Mouse (Mus musculus) CD4-positive, CD25-positive, alpha-beta regulatory T cell, adult 2 months (primary cell): ENCODE data around the gene Dis3l.

Experiments
- DNase-seq: peaks from one replicate; pipeline ENCODE4 v3.0.0-alpha.2; 2012; ENCODE audit warnings: low read depth, low spot score

Dis3l gene

GRCm38 (mm10) chr9:64341254-64341566 is at the start of gene Dis3l:
Gene Dis3l (minus strand): TSS chr9:64341288.
- DNase-seq: no peak

DNA sequence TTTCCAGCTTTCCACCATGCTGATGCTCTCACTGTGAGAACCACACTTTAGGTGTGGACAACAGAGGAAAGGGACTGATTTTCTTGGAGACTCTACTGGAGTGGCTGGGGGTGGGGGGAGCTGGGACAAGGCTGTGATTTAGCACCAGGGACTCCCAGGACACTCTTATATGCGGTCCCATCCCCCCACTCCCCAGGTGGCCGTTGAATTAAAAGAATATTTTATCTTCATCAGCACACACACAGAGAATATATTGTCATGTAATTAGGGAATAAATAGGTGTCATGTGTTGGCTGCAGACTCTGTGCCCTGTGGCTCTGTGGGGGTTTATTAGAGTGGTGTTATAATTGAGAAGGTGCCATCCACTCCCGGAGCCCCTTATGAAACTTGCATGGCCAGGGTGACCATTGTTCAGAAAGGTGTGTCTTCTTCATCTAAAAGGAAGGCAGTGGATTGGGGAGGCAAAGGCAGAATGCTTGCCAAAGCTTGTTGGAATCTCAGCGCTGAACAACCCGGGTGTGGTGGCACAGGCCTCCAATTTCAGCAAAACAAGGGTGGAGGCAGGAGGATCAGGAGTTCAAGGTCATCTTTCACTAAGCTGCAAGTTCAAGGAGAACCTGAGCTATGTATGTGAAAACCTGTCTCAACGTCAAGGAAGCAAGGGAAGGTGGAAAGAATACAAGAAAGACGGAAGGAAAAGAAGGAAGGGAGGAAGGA is 48.6 kb upstream of the Dis3l start:
- no peak for DNase-seq

- no peak for DNase-seq
These were observed 45.6 kb upstream of the Dis3l start for GRCm38 (mm10) chr9:64386466-64387211.

DNA sequence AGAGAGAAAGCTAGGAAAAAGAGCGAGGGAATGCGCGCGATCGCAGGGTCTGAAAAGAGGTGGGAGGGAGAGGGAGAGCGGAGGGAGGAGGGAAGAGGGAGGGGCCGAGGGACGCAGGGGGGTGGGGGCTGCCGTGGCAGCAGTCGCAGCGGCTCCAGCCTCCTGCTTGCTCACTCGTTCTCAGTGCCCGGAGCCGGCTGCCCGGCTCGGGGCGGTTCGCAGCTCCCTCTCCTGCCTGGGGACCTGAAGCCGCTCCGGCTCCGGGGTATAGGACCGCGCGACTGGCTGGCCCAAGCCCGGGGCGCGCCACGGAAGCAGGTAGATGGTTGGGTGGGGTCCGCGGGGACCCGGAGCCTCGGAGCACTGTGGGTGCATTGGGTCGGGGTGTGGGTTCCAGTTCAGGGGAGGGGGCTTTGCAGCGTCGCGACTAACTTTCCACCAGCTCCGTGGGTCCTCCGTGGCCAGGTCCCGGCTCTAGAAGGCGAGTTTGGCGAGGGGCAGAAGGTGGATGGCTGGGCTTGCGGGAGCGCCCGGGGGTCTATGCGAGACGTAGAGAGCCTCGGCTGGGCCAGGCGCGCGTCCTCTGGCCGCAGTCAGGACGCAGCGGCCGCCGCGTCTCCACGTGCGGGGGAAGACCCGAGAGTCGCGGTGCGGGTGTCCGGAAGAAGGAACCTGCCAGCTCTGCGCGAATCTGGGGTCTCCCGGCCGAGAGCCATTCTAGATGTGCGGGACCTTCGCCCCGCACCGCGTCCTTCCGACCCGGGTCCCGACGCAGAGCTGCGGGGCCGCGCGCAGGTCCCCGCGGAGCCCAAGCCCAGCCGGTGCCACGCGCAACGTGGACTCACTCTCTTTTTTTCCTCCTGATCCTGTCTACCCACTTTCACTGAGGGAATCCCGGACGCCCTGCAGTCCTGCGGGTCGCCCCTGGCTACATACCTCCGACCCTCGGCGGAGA is 44.7 kb upstream of the Dis3l start, which contains the start of gene Megf11:
Gene Megf11, plus strand, starts transcription at position 116 of the 955 bp plus-strand sequence.
- DNase-seq: no peak

- no peak for DNase-seq
These were observed 42.1 kb upstream of the Dis3l start for GRCm38 (mm10) chr9:64383021-64383788.

DNA sequence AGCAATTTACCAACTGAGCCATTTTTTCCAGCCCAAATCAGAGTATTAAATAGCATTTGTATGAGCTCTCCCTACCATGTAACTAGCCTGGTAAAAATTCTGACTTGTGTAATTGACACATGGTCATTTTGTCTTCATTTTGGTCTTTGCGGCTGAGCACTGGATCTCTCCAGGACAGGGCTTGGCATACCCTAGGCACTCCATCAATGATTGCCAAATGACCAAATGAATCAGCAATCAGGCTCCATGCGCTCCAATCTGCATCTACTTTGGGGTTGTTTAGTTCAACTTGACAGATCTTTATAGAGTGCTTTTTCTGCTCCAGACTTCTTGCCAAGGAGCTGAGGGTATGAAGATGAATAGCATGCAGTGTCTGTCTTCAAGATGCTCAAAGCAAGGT is 35.3 kb upstream of the Dis3l start:
- DNase-seq: no peak

DNA sequence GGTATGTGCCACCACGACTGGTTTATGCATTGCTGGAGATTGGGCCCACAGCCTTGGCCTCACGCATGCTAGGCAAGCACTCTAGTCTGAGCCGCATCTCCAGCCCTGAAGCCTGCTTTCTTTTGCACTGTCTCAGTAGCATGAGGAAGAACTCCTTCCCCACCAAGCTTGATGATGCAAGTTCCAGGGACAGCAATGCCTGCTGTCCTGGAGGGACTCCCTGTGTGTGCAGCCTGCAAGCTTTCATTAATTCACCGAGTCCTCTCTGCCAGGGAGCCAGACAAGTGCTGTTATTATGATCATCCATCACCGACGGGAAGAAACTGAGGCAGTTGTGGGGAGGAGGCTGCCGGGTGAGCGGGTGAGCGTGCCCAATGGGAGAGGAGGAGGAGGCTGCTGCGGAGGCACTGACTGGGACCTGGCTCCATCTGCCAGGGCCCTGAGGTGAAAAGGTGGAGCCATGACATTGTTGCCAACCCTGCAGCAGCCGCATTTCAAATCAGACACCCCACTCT is 30.3 kb upstream of the Dis3l start:
- DNase-seq: no peak

- no peak for DNase-seq
These were observed 28.8 kb upstream of the Dis3l start for GRCm38 (mm10) chr9:64369871-64370270.

DNA sequence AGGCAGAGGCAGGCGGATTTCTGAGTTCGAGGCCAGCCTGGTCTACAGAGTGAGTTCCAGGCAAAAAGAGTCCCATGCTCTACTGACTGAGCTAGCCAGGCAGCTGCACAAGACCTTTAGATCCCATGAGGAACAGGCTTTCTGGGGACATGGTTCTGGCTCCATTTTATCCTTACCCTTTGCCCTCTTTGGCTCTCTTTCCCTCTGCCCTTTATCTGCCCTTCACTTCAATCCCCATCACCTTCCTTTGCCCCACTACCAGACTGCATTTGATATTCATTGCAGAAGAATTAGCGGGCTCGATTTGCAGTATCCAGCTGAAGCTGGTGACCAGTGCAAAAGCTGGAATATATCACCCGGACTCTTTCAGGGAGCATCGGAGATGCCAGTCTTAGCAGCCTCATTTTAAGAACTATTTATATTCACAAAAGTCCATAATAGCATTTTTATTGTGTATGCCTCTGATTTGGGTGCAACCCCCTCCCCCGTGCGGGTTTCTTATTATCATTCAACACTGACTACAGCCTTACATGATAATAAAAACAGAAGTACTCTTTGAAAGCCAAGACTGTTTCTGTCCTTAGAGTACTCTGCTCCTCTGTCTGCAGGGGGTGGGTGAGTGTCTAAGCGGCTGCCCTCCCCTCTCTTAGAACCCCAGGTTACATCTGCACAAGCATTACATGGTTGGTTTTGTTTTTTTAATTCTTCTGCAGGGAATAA is 20.3 kb upstream of the Dis3l start:
- no peak for DNase-seq

- DNase-seq: no peak
These were observed 14.5 kb upstream of the Dis3l start for GRCm38 (mm10) chr9:64355627-64356026.

DNA sequence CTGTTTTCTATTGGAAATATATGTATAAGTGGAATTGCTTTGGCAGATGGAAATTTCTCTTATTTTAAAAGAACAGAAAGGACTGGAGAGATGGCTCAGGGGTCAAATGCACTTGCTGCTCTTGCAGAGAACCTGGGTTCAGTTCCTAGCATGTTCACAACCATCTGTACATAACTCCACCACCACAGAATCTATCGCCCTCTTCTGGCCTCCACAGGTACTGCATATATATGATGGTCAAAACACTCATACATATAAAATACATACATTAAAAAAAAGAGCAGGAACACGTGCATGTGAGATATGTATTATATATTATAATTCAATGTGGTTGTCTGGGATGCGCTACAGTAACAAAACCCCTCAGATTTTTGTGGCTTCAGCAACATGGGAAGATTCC is 10.1 kb upstream of the Dis3l start:
- DNase-seq: peak; percentile 69

GRCm38 (mm10) chr9:64349490-64349889 is 8.4 kb upstream of the Dis3l start:
- no peak for DNase-seq

GRCm38 (mm10) chr9:64347377-64347776 is 6.3 kb upstream of the Dis3l start:
- DNase-seq: peak; percentile 33

DNA sequence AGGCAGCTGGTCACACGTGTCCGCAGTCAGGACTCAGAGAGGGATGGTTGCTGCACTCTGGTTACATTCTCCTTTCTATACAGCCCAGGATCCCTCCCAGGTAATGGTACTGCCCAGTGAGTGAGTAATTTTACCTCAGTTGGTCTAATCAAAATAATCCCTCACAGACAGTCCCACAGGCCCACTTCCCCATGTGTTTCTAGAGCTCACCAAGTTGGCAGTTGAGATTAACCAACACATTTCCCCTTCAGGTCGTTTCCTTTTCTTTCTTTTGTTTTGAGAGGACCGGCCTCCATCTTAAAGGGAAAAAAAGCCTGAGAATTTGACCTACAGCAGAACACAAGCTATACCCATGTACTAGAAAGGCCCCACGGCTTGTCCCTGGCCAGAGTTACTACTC is 4.8 kb upstream of the Dis3l start:
- DNase-seq: no peak

DNA sequence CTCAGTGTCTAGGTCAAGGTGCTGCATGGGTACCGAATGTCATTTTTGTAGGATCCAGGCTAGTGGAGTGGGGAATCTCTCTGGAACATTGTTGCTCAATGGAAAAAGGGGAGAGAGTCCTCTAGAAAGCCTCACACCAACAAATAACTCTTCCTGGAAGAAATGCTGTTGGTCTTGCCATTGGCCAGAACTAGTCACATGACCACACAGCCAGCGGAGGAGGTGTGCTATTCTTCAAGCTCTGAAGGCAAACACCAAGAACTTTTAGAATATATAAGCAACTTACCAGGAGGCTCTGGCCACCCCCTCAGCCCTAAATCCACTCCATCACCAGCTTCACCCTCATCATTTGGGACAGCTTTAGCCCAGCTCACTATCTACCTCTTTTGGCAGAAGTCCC is 2.6 kb upstream of the Dis3l start:
- DNase-seq: peak; percentile 40

GRCm38 (mm10) chr9:64341671-64342070 is 583 bp upstream of the Dis3l start:
- DNase-seq: no peak

- DNase-seq: peak; percentile 80
These were observed 486 bp downstream of the Dis3l start for GRCm38 (mm10) chr9:64340351-64341253.

GRCm38 (mm10) chr9:64339361-64339760 is 1.7 kb downstream of the Dis3l start:
- no peak for DNase-seq

DNA sequence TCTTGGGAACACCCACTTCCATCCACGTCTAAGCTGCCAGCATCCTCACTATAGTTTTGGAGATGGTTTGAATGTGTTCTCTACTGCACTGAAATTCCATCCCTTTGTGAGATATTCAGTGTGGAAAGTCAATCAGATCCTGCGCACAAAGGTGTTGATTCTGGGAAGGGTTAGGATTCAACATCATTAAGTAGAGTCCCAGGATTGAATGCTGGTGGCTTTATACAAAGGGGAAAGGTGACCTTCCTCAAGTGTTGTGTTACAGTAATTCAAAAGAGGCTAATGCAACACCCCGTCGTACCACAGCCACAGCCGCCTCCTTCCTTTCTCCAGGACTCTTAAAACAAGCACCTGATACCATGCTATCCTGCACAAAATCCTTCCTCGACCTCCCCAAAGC is 5.3 kb downstream of the Dis3l start:
- DNase-seq: no peak
